Mouse (Mus musculus) cerebellum, adult 2 months (tissue): ENCODE measurements around the gene AC124502.3.

Source experiments
- CTCF ChIP-seq: fragments of 200-500 bp; IDR thresholded peaks from 2 replicates; pipeline ENCODE4 v1.5.1; 2011; ENCODE audit warnings: low read depth, mild to moderate bottlenecking, control low read depth, low read length, moderate library complexity, borderline replicate concordance; ENCODE audit not compliant: insufficient read depth
- POLR2A ChIP-seq: fragments of 200-500 bp; IDR thresholded peaks from 2 replicates; pipeline ENCODE4 v1.6.1; 2011; ENCODE audit warnings: low read length, control low read depth, borderline replicate concordance; ENCODE audit not compliant: insufficient read depth

DNA sequence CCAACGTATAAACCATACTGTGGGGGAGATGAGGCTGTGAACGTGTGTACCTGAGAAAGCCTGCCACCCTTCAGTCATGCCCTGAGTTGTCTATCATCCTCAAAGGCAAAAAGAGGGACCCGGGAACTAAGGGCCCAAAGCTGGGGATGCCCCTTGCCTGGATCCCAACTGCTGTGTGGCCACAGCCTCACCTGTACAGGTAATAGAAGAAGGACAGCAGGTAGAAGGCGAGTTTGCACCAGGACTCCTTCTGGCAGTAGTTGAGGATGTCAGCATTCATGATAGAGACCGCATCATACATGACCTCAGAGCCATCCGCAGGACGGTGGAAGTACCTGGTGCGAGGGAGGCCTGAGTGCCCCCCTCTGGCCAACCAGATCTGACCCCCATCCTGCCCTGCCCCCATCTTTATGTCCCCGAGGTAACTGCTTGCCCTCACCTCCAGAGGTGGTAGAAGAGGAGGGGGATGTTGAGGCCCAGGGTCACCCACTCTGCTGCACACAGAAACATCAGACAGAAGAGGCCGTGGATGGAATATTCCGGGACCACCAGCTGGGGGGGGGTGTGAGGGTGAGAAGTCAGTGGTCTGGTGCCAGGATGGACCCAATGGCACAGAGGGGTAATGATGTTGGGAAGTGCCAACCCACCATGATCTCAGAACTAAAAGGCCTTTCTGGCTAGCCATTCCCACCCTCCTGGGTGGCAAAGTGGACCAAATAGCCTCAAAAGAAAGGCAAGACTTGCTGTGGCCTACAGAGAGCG, 55.0 kb downstream of the AC124502.3 start:
- TF ChIP-seq CTCF (no peak), POLR2A (no peak)
